ENCODE assay signal across 11 mouse cellular contexts in genomic region chr8:112735575-112735974, GRCm38 (mm10).
DNase-seq lines count a peak whose midpoint lies in the region; ATAC-seq and TF ChIP-seq lines count a peak whose summit lies in the region.
"Had no signal": no experiment of that assay in that cellular context is flagged by ENCODE, and none has a peak within 500 bp of the region (broad histone marks: within the 10 kb centered on the region; RNA-seq: fewer than 3 reads in every experiment).

No protein-coding gene starts in this region.

- no peaks in the 10 kb centered on the region for H3K4me1 ChIP-seq in kidney, adult 2 months (ENCODE audit: control insufficient read depth, insufficient read depth, low read length)
- H3K4me1 ChIP-seq in midbrain, embryonic 14.5 days (ENCODE audit: control insufficient read depth, insufficient read depth, low read length), result no peaks in the 10 kb centered on the region
- no peaks in the 10 kb centered on the region for H3K4me1 ChIP-seq in midbrain, embryonic 11.5 days (ENCODE audit: control insufficient read depth, insufficient read depth, low read length)
- H3K4me1 ChIP-seq in cerebellum, adult 2 months (ENCODE audit: control insufficient read depth, insufficient read depth, low read length), result no peaks in the 10 kb centered on the region; the same call in 1 of the 2 replicates
- H3K4me1 ChIP-seq: embryonic facial prominence, embryonic 15.5 days; heart, embryonic 13.5 days had no signal

- ATAC-seq in midbrain, embryonic 14.5 days (ENCODE audit: low FRiP score, low TSS enrichment), result no peak
- no peak for ATAC-seq in midbrain, embryonic 11.5 days (ENCODE audit: low FRiP score)
- no peak for ATAC-seq in activated CD4-positive, CD25-positive, alpha-beta regulatory T cell, adult 4 months

- no peak overlapping the region for H3K27ac ChIP-seq in kidney, adult 2 months (ENCODE audit: insufficient read depth, low read depth, low read length)
- no peak overlapping the region for H3K27ac ChIP-seq in midbrain, embryonic 14.5 days (replicated peaks; ENCODE audit: low read depth, low read length)
- no peak overlapping the region for H3K27ac ChIP-seq in midbrain, embryonic 11.5 days (ENCODE audit: low read depth, low read length)
- no peak overlapping the region for H3K27ac ChIP-seq in cerebellum, adult 2 months (ENCODE audit: insufficient read depth, low read length)
- H3K27ac ChIP-seq: embryonic facial prominence, embryonic 15.5 days; heart, embryonic 13.5 days; stomach, postnatal 0 days had no signal

- 78% methylated on average over 3 of the region's 3 CpGs for WGBS in kidney, adult 2 months
- WGBS in midbrain, embryonic 14.5 days, result 87% methylated on average over 3 of the region's 3 CpGs
- WGBS in midbrain, embryonic 11.5 days, result 90% methylated on average over 3 of the region's 3 CpGs
- WGBS in cerebellum, adult 2 months, result 39% methylated on average over 3 of the region's 3 CpGs

- no peaks in the 10 kb centered on the region for H3K9me3 ChIP-seq in midbrain, embryonic 14.5 days (ENCODE audit: control insufficient read depth, low read length)
- H3K9me3 ChIP-seq in midbrain, embryonic 11.5 days (ENCODE audit: control insufficient read depth, low read length), result no peaks in the 10 kb centered on the region
- H3K9me3 ChIP-seq: embryonic facial prominence, embryonic 15.5 days had no signal

- no peak overlapping the region for H3K4me3 ChIP-seq in kidney, adult 2 months (ENCODE audit: insufficient read depth, low read depth, low read length)
- no peak overlapping the region for H3K4me3 ChIP-seq in midbrain, embryonic 14.5 days (replicated peaks; ENCODE audit: low read depth, low read length)
- no peak overlapping the region for H3K4me3 ChIP-seq in midbrain, embryonic 11.5 days (ENCODE audit: low read depth, low read length)
- no peak overlapping the region for H3K4me3 ChIP-seq in cerebellum, adult 2 months (replicated peaks; ENCODE audit: insufficient read depth, low read depth, low read length)
- H3K4me3 ChIP-seq: embryonic facial prominence, embryonic 15.5 days; heart, embryonic 13.5 days had no signal

- no peaks in the 10 kb centered on the region for H3K27me3 ChIP-seq in kidney, adult 2 months (replicated peaks; ENCODE audit: control insufficient read depth, insufficient read depth, low read length)
- H3K27me3 ChIP-seq in midbrain, embryonic 14.5 days (ENCODE audit: control insufficient read depth, insufficient read depth, low read length), result no peaks in the 10 kb centered on the region
- no peaks in the 10 kb centered on the region for H3K27me3 ChIP-seq in midbrain, embryonic 11.5 days (ENCODE audit: control insufficient read depth, insufficient read depth, low read length)
- no peaks in the 10 kb centered on the region for H3K27me3 ChIP-seq in cerebellum, adult 2 months (ENCODE audit: control insufficient read depth, insufficient read depth, low read length)
- H3K27me3 ChIP-seq: embryonic facial prominence, embryonic 15.5 days; heart, embryonic 13.5 days had no signal

- H3K4me2 ChIP-seq in midbrain, embryonic 14.5 days (ENCODE audit: low read length), result no peak overlapping the region
- H3K4me2 ChIP-seq in midbrain, embryonic 11.5 days, result no peak overlapping the region
- H3K4me2 ChIP-seq: embryonic facial prominence, embryonic 15.5 days; heart, embryonic 13.5 days; liver, embryonic 11.5 days had no signal

- DNase-seq in kidney, adult 2 months, result peak; percentile 36
- DNase-seq in kidney, adult 11 months, result no peak
- DNase-seq in midbrain, embryonic 14.5 days, result peak; percentile 27
- no peak for DNase-seq in midbrain, embryonic 11.5 days (ENCODE audit: low spot score, missing footprints)
- peak; percentile 35 to 54 for DNase-seq in cerebellum, adult 2 months
- DNase-seq in right cerebral cortex, adult 2 months (ENCODE audit: low spot score in 2 of 2), result peak; percentile 21 to 31

- no peak for TF ChIP-seq POLR2A in kidney, adult 2 months (IDR thresholded peaks at IDR 0.05; ENCODE audit: low read depth, low read length)
- no peak for TF ChIP-seq POLR2A in cerebellum, adult 2 months (IDR thresholded peaks at IDR 0.05; ENCODE audit: borderline replicate concordance, insufficient read depth, low read length)

- H3K9ac ChIP-seq in midbrain, embryonic 14.5 days (replicated peaks; ENCODE audit: low read length), result no peak overlapping the region
- H3K9ac ChIP-seq in midbrain, embryonic 11.5 days (ENCODE audit: low read length), result no peak overlapping the region
- H3K9ac ChIP-seq: embryonic facial prominence, embryonic 15.5 days; heart, embryonic 13.5 days had no signal

- TF ChIP-seq CTCF in kidney, adult 2 months (conservative IDR thresholded peaks at IDR 0.05; ENCODE audit: insufficient read depth, insufficient read length, low read depth, low read length), result no peak
- TF ChIP-seq CTCF in cerebellum, adult 2 months (IDR thresholded peaks at IDR 0.05; ENCODE audit: borderline replicate concordance, insufficient read depth, low read depth, low read length), result no peak

- no peaks in the 10 kb centered on the region for H3K36me3 ChIP-seq in kidney, adult 2 months (ENCODE audit: control insufficient read depth, insufficient read depth, low read length)
- no peaks in the 10 kb centered on the region for H3K36me3 ChIP-seq in midbrain, embryonic 14.5 days (ENCODE audit: control insufficient read depth, insufficient read depth, low read length)
- H3K36me3 ChIP-seq in midbrain, embryonic 11.5 days (ENCODE audit: control insufficient read depth, insufficient read depth, low read length), result no peaks in the 10 kb centered on the region
- H3K36me3 ChIP-seq: embryonic facial prominence, embryonic 15.5 days; heart, embryonic 13.5 days had no signal

Comparison
In these comparisons a context has a peak if more than half of its experiments do, and no peak if none do; other contexts are left out.
1. DNase-seq: peak in kidney, adult 2 months (single experiment), midbrain, embryonic 14.5 days (single experiment), cerebellum, adult 2 months (2 of 2) and right cerebral cortex, adult 2 months (2 of 2); none in kidney, adult 11 months (single experiment) and midbrain, embryonic 11.5 days (single experiment).